Mouse (Mus musculus): Measurements from ENCODE around the gene Gm20388.
"Not testable (repeated sequence)": the region's sequence is repeated elsewhere in the genome, so short reads cannot be mapped to it uniquely, and the experiment has no call there.

GRCm38 (mm10) chr8:121597492-121597891 lies 1686.9 kb downstream of the Gm20388 start:
- not testable (repeated sequence) for TF ChIP-seq POLR2A (IDR thresholded peaks at IDR 0.05; ENCODE audit: borderline replicate concordance, insufficient read depth, low read length); CTCF (IDR thresholded peaks at IDR 0.05; ENCODE audit: borderline replicate concordance, insufficient read depth, low read depth, low read length)
